Mouse (Mus musculus) gastrocnemius, postnatal 25 days (tissue): Measurements from ENCODE around the gene Pygl. TPM values are rescaled to one million over a fixed set of nuclear protein-coding genes. Genes with fewer than 3 reads are reported as not detected.

Experiments
- DNase-seq: peaks from one replicate; pipeline ENCODE4 v3.0.0; 2022
- long read RNA-seq, 2 experiments: library from polyadenylated mRNA; stranded (forward); transcript quantifications; one replicate each; pipeline ENCODE4 v2.0.0; 2021
- total RNA-seq, 2 experiments: library from RNA; stranded (reverse); gene quantifications; 1 replicate in 1 of 2; 2 replicates in 1 of 2; pipeline ENCODE4 v1.2.3; 2021

Gene Pygl
- 1 to 10 TPM in 1 of 2 experiments, under 1 TPM in 1; 0.82 to 6.1 TPM for total RNA-seq
- long read RNA-seq, experiment 1, partial matches to known transcripts, result 1 of 1 reads
- long read RNA-seq, experiment 1, other reads (novel, unspliced or antisense), result 0 of 1 reads
- long read RNA-seq, experiment 2, partial matches to known transcripts, result 0 of 1 reads
- long read RNA-seq, experiment 2, other reads (novel, unspliced or antisense), result 0 of 1 reads

DNA sequence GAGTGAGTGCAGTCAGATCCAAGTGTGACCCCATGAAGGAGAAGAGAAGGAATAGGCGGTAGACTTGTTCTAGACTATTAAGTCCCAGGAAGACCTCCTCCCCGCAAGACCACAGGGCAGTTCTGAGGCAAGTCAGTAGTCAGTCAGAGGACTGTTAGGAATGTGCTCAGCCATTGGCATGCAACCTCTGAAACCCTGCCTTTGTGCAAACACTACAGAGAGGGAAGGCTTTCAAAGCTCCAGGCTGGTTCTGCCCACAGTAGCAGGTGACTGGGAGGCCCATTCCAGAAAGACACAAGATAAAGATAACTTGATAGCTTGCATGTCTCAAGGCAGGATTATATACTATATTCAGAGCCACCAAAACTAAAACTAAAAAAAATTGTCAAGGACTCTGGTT, at the start of gene Pygl:
Gene Pygl, minus strand, starts transcription at position 195 of the 400 bp plus-strand sequence.
- no peak for DNase-seq

- DNase-seq, result no peak
These were observed 49.6 kb upstream of the Pygl start for GRCm38 (mm10) chr12:70280930-70281329.

DNA sequence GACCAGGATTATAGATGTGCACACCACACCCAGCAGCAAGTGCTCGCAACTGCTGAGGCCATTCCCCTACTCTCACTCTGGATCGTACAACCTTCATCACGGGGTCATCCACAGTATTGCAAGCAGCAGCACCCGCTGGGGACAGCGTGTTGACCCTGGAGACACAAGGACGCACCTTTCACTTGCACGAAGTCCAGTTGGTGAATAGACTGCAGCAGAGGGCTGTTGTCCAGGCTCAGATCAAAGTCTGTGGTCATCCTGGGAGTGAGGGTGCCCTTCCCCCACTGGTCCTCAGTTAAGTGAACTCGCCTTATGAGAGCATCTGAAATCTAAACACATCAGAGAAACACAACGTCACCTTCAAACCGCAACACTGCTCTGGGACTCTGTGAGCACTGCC, 49.1 kb upstream of the Pygl start:
- no peak for DNase-seq

GRCm38 (mm10) chr12:70277071-70277939, 46.0 kb upstream of the Pygl start:
- DNase-seq, result no peak

DNA sequence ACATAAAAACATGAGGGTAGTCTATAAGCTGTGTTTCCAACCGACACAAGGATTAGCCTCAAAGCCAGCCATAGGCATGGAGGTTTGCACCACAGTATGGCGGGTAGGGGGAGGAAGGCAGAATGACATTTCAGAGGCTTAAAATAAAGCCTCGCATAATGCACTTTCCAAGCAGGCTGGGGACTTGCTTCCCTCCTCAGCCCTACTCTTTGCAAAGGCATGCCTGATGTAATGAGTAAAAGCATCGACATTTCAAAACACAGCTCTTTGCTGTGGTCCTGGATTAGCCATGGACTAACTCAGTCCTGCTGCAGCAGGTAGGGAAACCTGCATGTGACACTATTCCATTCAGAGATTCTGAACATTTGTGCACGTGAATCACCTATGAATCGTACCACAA, 38.4 kb upstream of the Pygl start:
- no peak for DNase-seq

- no peak for DNase-seq
These were observed 36.0 kb upstream of the Pygl start for GRCm38 (mm10) chr12:70267314-70267713.

DNA sequence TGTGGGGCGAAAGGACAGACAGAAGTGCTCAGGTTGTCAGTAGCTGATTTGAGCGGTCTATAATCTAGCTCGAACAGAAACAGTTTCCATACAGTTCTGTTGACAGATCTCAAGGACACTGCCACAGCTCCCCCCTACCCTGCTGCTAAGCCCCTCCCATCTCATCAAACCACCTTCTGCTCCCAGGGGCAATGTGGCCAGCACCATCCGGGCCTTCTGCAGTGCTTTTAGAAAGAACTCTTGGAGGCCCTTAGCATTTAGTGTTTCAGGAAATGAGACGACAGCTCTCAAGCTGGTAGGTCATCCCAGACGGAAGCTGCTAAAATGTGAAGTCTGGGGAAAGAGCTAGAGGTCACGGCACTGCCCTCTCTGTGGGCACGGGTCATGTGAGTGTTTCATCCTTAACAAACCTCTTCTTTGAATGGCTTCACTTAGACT, 35.2 kb upstream of the Pygl start:
- DNase-seq, result no peak

DNA sequence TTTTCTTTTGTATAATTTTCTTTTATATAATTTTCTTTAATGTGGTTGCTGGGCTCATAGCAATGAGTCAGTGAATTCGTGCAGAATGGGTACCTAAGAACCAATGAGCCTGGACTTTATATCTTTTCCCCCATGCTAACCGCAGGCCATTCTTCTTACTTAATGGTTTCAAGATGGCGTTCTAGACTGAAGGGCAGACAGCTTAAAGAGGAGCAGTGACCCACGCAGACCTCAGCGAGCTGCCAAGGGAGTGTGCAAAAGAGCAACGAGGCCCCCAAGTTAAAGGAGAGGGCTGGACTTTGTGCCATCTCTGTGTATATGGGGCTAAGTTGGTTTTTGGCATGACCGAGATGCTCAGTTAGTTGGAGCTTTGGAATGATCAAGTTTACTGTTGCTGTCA, 32.4 kb upstream of the Pygl start:
- DNase-seq, result no peak

- DNase-seq, result no peak
These were observed 31.1 kb upstream of the Pygl start for GRCm38 (mm10) chr12:70262271-70262953.

DNA sequence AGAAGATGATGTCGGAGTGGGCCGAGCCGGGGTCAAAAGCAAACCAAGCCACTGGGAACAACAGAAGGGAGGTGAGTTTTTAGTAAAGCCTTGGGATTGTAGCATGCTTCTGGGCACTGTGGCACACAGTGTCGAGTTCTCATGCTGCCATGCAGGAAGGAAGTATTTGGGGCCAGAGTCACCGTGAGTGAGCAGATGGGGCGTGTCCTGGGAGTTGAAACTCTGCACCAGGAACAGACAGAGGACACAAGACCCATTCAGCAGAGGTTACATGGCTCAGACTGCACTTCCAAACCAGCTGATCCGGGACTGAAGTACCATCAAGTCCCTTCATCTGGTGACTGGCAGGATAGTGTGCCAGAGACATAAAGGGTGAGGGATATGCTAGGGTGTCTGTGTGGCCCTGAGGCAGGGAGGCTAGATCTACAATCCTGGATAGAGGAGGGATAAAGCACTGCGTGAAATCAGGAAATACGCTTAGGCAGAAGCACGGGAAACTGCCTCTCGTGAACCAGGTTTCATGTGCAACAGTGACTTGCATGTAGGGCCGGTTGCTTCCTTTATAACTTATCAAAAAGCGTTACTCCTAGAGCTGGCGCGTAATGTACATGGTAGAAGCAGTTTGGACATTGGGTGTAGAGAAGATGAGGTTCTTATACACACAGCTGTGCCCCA, 20.1 kb upstream of the Pygl start:
- no peak for DNase-seq

DNA sequence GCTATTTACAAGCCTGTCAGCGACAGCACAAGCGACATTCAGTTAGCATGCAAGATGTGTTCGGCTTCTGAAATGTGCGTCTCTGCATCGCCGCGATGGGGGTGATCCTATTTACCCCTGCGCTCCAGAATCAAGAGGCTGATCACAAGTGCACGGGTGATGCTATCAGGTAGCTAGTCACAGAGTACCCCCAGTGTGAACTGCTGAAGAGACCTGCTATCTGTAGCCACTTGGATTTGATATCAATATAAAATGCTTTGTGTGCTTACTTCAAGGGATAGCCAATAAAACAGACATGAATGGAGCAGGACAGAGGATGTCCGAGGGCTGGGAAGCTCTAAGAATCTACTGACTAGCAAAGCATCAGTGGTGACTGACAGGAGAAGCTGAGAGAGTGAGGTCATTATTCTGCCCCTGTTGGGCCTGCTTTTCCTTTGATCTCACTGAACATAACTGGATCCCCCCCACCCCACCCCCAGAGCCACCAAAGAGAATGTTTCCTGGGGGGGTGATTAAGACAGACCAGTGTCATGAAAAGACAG, 18.4 kb upstream of the Pygl start:
- no peak for DNase-seq

- no peak for DNase-seq
These were observed 16.6 kb upstream of the Pygl start for GRCm38 (mm10) chr12:70247683-70248474.

DNA sequence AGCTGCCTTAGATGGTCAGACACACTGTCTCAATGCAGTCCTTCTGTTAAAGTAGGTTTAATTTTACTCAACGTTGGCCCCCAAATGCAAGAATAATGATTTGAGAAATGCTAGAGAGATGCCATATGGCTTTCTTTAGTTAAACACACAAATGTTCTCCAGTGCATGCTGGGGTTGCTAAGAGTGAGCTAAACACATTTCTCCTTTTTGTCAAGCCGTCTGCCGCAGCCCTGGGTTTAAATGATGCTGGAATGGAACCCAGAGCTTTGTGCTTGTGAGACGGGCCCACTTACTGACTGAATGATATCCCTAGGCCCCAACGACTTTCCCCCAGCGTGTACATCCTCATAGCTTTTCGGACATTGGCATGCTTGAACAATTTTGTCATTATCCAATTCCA, 11.3 kb upstream of the Pygl start:
- DNase-seq, result no peak

DNA sequence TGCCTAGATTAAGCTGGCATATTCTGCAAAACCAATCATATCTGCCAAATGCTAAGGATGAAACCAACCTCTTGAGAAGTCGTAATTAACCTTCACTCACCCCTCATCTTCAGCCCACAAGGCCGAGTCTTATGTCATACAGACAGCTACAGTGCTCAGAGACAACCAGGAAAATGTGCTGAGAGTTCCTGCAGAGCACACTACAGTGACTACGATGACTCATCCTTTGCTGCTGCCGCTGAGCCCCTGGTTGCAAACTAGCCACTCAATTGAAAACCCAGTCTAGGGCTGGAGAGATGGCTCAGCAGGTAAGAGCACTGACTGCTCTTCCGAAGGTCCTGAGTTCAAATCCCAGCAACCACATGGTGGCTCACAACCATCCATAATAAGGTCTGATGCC, 8.5 kb upstream of the Pygl start:
- DNase-seq, result no peak

- DNase-seq, result no peak
These were observed 7.3 kb upstream of the Pygl start for GRCm38 (mm10) chr12:70238604-70239003.

DNA sequence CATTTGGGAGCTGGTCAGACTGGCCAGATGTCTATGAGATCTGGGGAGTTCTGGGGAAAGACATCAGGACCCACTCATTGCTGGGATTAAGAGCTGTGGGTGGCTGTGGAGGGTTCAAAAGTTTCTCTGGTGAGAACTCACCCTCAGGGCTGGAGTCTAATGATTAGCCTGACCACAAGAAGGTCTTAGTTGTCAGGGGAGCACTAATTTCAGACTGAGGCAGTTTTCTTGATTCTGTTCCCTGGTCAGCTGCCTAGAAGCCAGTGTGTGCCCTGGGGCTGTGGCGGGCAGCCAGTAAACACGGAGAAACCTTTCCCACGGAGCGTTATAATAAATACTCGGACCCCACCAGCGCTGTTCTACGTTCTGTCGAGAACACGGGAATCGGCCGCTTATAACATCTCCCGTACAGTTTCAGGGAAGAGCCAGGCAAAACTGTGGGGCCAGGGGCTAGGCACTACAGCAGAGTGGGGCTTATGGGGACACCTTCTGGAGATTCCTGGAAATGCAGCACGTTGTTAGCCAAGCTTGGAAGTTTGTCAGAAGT, 3.7 kb upstream of the Pygl start:
- peak; percentile 19 for DNase-seq

- no peak for DNase-seq
These were observed 3.1 kb upstream of the Pygl start for GRCm38 (mm10) chr12:70234411-70234810.

DNA sequence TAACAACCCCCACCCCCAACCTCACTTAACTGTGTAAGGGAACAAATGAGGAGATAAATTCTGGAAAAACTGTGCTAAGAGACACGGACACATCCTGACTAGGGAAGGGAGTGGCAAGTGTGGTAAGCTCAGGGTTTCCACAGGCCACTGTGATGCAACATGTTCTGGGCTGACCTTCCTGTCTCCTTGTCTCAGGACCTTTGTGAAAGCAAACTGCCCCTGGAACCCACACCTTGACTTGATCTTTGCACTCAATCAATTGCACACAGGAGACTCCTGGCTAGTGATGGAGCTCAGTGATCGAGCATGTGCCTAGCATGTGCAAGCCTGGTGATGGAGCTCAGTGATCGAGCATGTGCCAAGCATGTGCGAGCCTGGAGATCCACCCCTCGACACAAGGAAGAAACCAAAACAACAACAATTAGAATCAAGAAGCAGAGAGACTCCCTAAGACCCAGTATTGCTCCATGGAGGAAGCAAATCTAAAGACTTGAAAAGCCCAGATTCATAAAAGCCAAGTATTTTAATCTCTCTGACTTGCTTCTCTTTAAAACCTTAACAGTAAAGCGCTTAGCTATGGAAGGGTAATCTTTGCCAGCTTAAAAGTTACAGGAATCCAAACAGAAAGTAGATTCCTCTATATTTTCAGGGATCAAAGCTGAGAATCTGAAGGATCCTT, 2.5 kb upstream of the Pygl start:
- no peak for DNase-seq

GRCm38 (mm10) chr12:70232020-70232544, 794 bp upstream of the Pygl start:
- DNase-seq, result no peak

GRCm38 (mm10) chr12:70228155-70228554, 3.1 kb downstream of the Pygl start:
- DNase-seq, result no peak
